ENCODE assay signal across 9 mouse cellular contexts in the genomic region with DNA sequence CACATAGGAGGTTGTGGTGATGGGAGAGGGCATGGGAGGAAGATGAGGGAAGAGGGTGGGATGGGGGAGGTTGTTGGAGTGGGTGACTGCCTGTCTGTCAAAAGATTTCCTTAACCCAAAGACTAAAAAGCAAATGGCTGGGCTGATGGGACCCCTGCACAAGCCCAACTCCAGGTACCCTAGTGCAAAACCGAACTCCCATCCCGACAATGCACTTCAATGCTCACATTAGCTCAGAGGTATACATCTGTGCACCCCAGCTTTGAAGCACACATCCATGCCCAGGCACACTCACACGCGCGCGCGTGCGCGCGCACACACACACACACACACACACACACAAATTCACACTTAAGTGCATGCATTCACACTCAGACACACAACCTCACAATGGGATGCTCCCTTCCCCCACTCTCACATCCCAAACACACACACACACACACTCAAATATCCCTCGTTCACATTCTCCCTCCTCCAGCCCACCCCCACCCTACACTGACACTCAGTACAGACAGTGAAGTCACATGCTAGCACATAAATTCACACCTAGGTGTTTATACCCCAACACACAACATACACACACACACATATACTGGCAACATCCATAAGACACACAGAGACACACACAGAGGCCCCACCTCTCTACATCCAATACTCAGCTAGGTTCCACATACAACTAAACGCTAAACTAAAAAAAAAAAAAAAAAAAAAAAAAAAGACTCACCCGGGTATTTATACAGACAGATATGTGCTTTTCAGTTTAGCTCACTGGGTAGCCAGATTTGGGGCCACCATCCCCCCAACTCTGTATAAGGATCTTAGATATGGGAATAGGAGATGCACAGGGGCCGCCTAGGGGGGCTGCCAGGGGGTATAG. TPM values are rescaled to one million over a fixed set of nuclear protein-coding genes. Genes with fewer than 3 reads are reported as not detected.
DNase-seq lines count a peak whose midpoint lies in the region; ATAC-seq and TF ChIP-seq lines count a peak whose summit lies in the region.
"Had no signal": no experiment of that assay in that cellular context is flagged by ENCODE, and none has a peak within 500 bp of the region (broad histone marks: within the 10 kb centered on the region; RNA-seq: fewer than 3 reads in every experiment).

No protein-coding gene starts in this region.

- H3K9me3 ChIP-seq in kidney, postnatal 0 days (replicated peaks; ENCODE audit: low read length): no peaks in the 10 kb centered on the region
- H3K9me3 ChIP-seq in embryonic facial prominence, embryonic 13.5 days: no peaks in the 10 kb centered on the region
- H3K9me3 ChIP-seq in intestine, embryonic 15.5 days: no peaks in the 10 kb centered on the region
- H3K9me3 ChIP-seq in neural tube, embryonic 11.5 days (ENCODE audit: control insufficient read depth, low read length): no peaks in the 10 kb centered on the region

- no peaks in the 10 kb centered on the region for H3K27me3 ChIP-seq in kidney, postnatal 0 days (ENCODE audit: insufficient read depth, low read length)
- H3K27me3 ChIP-seq in embryonic facial prominence, embryonic 13.5 days: no peaks in the 10 kb centered on the region
- 0 out of 2 replicates have a peak, but pooled peaks cover 2% of the 10 kb centered on the region for H3K27me3 ChIP-seq in intestine, embryonic 15.5 days (replicated peaks)
- H3K27me3 ChIP-seq in neural tube, embryonic 11.5 days (ENCODE audit: control insufficient read depth, insufficient read depth, low read length): no peaks in the 10 kb centered on the region

- H3K4me2 ChIP-seq in kidney, postnatal 0 days (ENCODE audit: low read length): peak overlapping the region; percentile 57
- H3K4me2 ChIP-seq in embryonic facial prominence, embryonic 13.5 days: peak overlapping the region; percentile 82
- peak overlapping the region; percentile 60 for H3K4me2 ChIP-seq in intestine, embryonic 15.5 days (replicated peaks)
- H3K4me2 ChIP-seq in neural tube, embryonic 11.5 days (ENCODE audit: low read depth): peak overlapping the region; percentile 43

- H3K27ac ChIP-seq in kidney, postnatal 0 days: peak overlapping the region; percentile 88
- peak overlapping the region; percentile 100 for H3K27ac ChIP-seq in embryonic facial prominence, embryonic 13.5 days
- H3K27ac ChIP-seq in intestine, embryonic 15.5 days: peak overlapping the region; percentile 91
- H3K27ac ChIP-seq in neural tube, embryonic 11.5 days (ENCODE audit: low read depth, low read length): peak overlapping the region; percentile 71
- H3K27ac ChIP-seq: liver, embryonic 14.5 days had no signal

- WGBS in kidney, postnatal 0 days: 50% methylated on average over 14 of the region's 14 CpGs
- 42% methylated on average over 14 of the region's 14 CpGs for WGBS in embryonic facial prominence, embryonic 13.5 days
- WGBS in intestine, embryonic 15.5 days: 63% methylated on average over 14 of the region's 14 CpGs
- 70% methylated on average over 14 of the region's 14 CpGs for WGBS in neural tube, embryonic 11.5 days

- TF ChIP-seq CTCF in kidney, postnatal 0 days (IDR thresholded peaks at IDR 0.05; ENCODE audit: low read depth): no peak

- DNase-seq in kidney, postnatal 0 days (ENCODE audit: low spot score): no peak
- DNase-seq in kidney, postnatal 4 days: no peak
- DNase-seq in neural tube, embryonic 11.5 days (ENCODE audit: low spot score): no peak
- no peak for DNase-seq in yolk sac, embryonic 10.5 days (ENCODE audit: low spot score)
- no peak for DNase-seq in ovary, postnatal 36 days (ENCODE audit: low spot score)
- no peak for DNase-seq in urinary bladder, postnatal 10 days (ENCODE audit: low spot score)

- H3K36me3 ChIP-seq in kidney, postnatal 0 days (ENCODE audit: insufficient read depth, low read length): no peaks in the 10 kb centered on the region
- peaks cover 19% of the 10 kb centered on the region for H3K36me3 ChIP-seq in embryonic facial prominence, embryonic 13.5 days
- 0 out of 2 replicates have a peak, but pooled peaks cover 3% of the 10 kb centered on the region for H3K36me3 ChIP-seq in intestine, embryonic 15.5 days
- no peaks in the 10 kb centered on the region for H3K36me3 ChIP-seq in neural tube, embryonic 11.5 days (ENCODE audit: control insufficient read depth, insufficient read depth, low read length)

- H3K9ac ChIP-seq in kidney, postnatal 0 days (ENCODE audit: low read depth, low read length): peak overlapping the region; percentile 61
- peak overlapping the region; percentile 92 for H3K9ac ChIP-seq in embryonic facial prominence, embryonic 13.5 days
- H3K9ac ChIP-seq in intestine, embryonic 15.5 days: peak overlapping the region; percentile 58
- peak overlapping the region; percentile 46 for H3K9ac ChIP-seq in neural tube, embryonic 11.5 days (ENCODE audit: low read length)
- H3K9ac ChIP-seq: liver, embryonic 14.5 days had no signal

- peaks cover 29% of the 10 kb centered on the region for H3K4me1 ChIP-seq in kidney, postnatal 0 days (replicated peaks; ENCODE audit: insufficient read depth, low read length)
- peaks cover 80% of the 10 kb centered on the region for H3K4me1 ChIP-seq in embryonic facial prominence, embryonic 13.5 days
- peaks cover 57% of the 10 kb centered on the region for H3K4me1 ChIP-seq in intestine, embryonic 15.5 days (replicated peaks)
- H3K4me1 ChIP-seq in neural tube, embryonic 11.5 days (ENCODE audit: control insufficient read depth, insufficient read depth, low read length): peaks cover 13% of the 10 kb centered on the region

- H3K4me3 ChIP-seq in kidney, postnatal 0 days (replicated peaks; ENCODE audit: low read depth, low read length): peak overlapping the region; percentile 37
- H3K4me3 ChIP-seq in embryonic facial prominence, embryonic 13.5 days: peak overlapping the region; percentile 60
- H3K4me3 ChIP-seq in intestine, embryonic 15.5 days (replicated peaks): peak overlapping the region; percentile 44
- peak overlapping the region; percentile 29 for H3K4me3 ChIP-seq in neural tube, embryonic 11.5 days (ENCODE audit: low read depth, low read length)

- ATAC-seq in kidney, postnatal 0 days (replicated peaks; ENCODE audit: low FRiP score, low read depth): no peak
- ATAC-seq in embryonic facial prominence, embryonic 13.5 days (ENCODE audit: insufficient number of reproducible peaks, insufficient read depth, low FRiP score, low TSS enrichment, low read depth): no peak
- no peak for ATAC-seq in intestine, embryonic 15.5 days
- ATAC-seq in neural tube, embryonic 11.5 days (ENCODE audit: insufficient read depth, low FRiP score, low TSS enrichment): no peak

RNA-seq across cellular contexts. Expression of a gene that starts 31.1 kb away (rescaled TPM):
- polyA plus RNA-seq in kidney, postnatal 0 days (2015; fragmentation: Nextera tagmentation; extraction: Ambion mirVana): 436 and 445 TPM in 2 replicates
- 497 and 538 TPM in 2 replicates for polyA plus RNA-seq in embryonic facial prominence, embryonic 13.5 days (2015; fragmentation: Nextera tagmentation; extraction: Ambion mirVana)
- polyA plus RNA-seq in intestine, embryonic 15.5 days (2015; fragmentation: Nextera tagmentation; extraction: Ambion mirVana): 387 and 409 TPM in 2 replicates
- polyA plus RNA-seq in neural tube, embryonic 11.5 days (2014; fragmentation: Nextera tagmentation; extraction: Ambion mirVana): 330 and 385 TPM in 2 replicates

RNA-seq across cellular contexts. Expression of a gene that starts 31.8 kb away (rescaled TPM):
- 17.2 and 18.7 TPM in 2 replicates for polyA plus RNA-seq in kidney, postnatal 0 days (2015; fragmentation: Nextera tagmentation; extraction: Ambion mirVana)
- polyA plus RNA-seq in embryonic facial prominence, embryonic 13.5 days (2015; fragmentation: Nextera tagmentation; extraction: Ambion mirVana): 25.6 and 31.2 TPM in 2 replicates
- polyA plus RNA-seq in intestine, embryonic 15.5 days (2015; fragmentation: Nextera tagmentation; extraction: Ambion mirVana): 19.7 and 20.5 TPM in 2 replicates
- polyA plus RNA-seq in neural tube, embryonic 11.5 days (2014; fragmentation: Nextera tagmentation; extraction: Ambion mirVana): 22.1 and 23.8 TPM in 2 replicates

RNA-seq across cellular contexts. Expression of a gene that starts 33.2 kb away (rescaled TPM):
- 33.7 and 33.8 TPM in 2 replicates for polyA plus RNA-seq in kidney, postnatal 0 days (2015; fragmentation: Nextera tagmentation; extraction: Ambion mirVana)
- 48.6 and 54.2 TPM in 2 replicates for polyA plus RNA-seq in embryonic facial prominence, embryonic 13.5 days (2015; fragmentation: Nextera tagmentation; extraction: Ambion mirVana)
- 38.9 and 39.8 TPM in 2 replicates for polyA plus RNA-seq in intestine, embryonic 15.5 days (2015; fragmentation: Nextera tagmentation; extraction: Ambion mirVana)
- 57.0 TPM in 2 replicates for polyA plus RNA-seq in neural tube, embryonic 11.5 days (2014; fragmentation: Nextera tagmentation; extraction: Ambion mirVana)

RNA-seq across cellular contexts. Expression of a gene that starts 34.2 kb away (rescaled TPM):
- 5.3 and 5.6 TPM in 2 replicates for polyA plus RNA-seq in kidney, postnatal 0 days (2015; fragmentation: Nextera tagmentation; extraction: Ambion mirVana)
- polyA plus RNA-seq in embryonic facial prominence, embryonic 13.5 days (2015; fragmentation: Nextera tagmentation; extraction: Ambion mirVana): 31.9 and 32.4 TPM in 2 replicates
- polyA plus RNA-seq in intestine, embryonic 15.5 days (2015; fragmentation: Nextera tagmentation; extraction: Ambion mirVana): 12.2 and 16.4 TPM in 2 replicates
- 23.7 and 29.5 TPM in 2 replicates for polyA plus RNA-seq in neural tube, embryonic 11.5 days (2014; fragmentation: Nextera tagmentation; extraction: Ambion mirVana)

RNA-seq across cellular contexts. Expression of a gene that starts 59.0 kb away (rescaled TPM):
- 57.9 and 66.7 TPM in 2 replicates for polyA plus RNA-seq in kidney, postnatal 0 days (2015; fragmentation: Nextera tagmentation; extraction: Ambion mirVana)
- polyA plus RNA-seq in embryonic facial prominence, embryonic 13.5 days (2015; fragmentation: Nextera tagmentation; extraction: Ambion mirVana): 68.9 and 69.4 TPM in 2 replicates
- polyA plus RNA-seq in intestine, embryonic 15.5 days (2015; fragmentation: Nextera tagmentation; extraction: Ambion mirVana): 64.7 and 69.0 TPM in 2 replicates
- 66.1 and 68.9 TPM in 2 replicates for polyA plus RNA-seq in neural tube, embryonic 11.5 days (2014; fragmentation: Nextera tagmentation; extraction: Ambion mirVana)
